Mouse (Mus musculus): ENCODE results near the gene Lrp5. TPM values are rescaled to one million over a fixed set of nuclear protein-coding genes. Genes with fewer than 3 reads are reported as not detected.

The Lrp5 gene
- polyA plus RNA-seq, 1 experiment from 2014 or later: 44.9 TPM

- TF ChIP-seq CTCF (IDR thresholded peaks at IDR 0.05): no peak
- ATAC-seq: no peak
- H3K27me3 ChIP-seq: no peaks in the 10 kb centered on the region
- in situ Hi-C loops (cut with MboI; ENCODE audit: low pct_unique_long_range_greater_than_20kb): no loop called here
- CTCF ChIA-PET: interaction anchor here (0.8 to 4.2 kb wide), 7 partner anchors 8 to 134 kb away, joined by 3 to 28 read pairs (median 4); partner anchors contain the start of gene 1810055G02Rik
- POLR2A ChIA-PET: interaction anchor here (0.5 to 1.0 kb wide), 2 partner anchors 16 to 103 kb away, joined by 3 read pairs; no protein-coding TSS in a partner anchor
- no peak for DNase-seq (ENCODE audit: low read depth, low spot score)
Observed at GRCm38 (mm10) chr19:3639561-3639960, 46.8 kb downstream of the Lrp5 start.

- POLR2A ChIA-PET: interaction anchor here (1.0 kb wide), 1 partner anchor 17 kb away, joined by 3 read pairs; no protein-coding TSS in a partner anchor
- H3K27me3 ChIP-seq: no peaks in the 10 kb centered on the region
- CTCF ChIA-PET: interaction anchor here (0.8 to 4.2 kb wide), 13 partner anchors 8 to 135 kb away, joined by 3 to 28 read pairs (median 3); partner anchors contain the start of gene 1810055G02Rik
- ATAC-seq (peak; percentile 77), DNase-seq (ENCODE audit: low read depth, low spot score) (peak; percentile 86)
- in situ Hi-C loops (cut with MboI; ENCODE audit: low pct_unique_long_range_greater_than_20kb): no loop called here
- no peak for TF ChIP-seq CTCF (IDR thresholded peaks at IDR 0.05)
Observed at GRCm38 (mm10) chr19:3638698-3639097, 47.7 kb downstream of the Lrp5 start.

- ATAC-seq (no peak), DNase-seq (ENCODE audit: low read depth, low spot score) (no peak)
- ChIA-PET POLR2A (interaction anchor here (2.2 kb wide), 1 partner anchor 21 kb away, joined by 4 read pairs; no protein-coding TSS in a partner anchor), CTCF (interaction anchor here (1.7 kb wide), 1 partner anchor 8 kb away, joined by 5 read pairs; no protein-coding TSS in a partner anchor)
- in situ Hi-C loops (cut with MboI; ENCODE audit: low pct_unique_long_range_greater_than_20kb): no loop called here
- TF ChIP-seq CTCF (IDR thresholded peaks at IDR 0.05): no peak
- H3K27me3 ChIP-seq: no peaks in the 10 kb centered on the region
Observed at GRCm38 (mm10) chr19:3632018-3632417, 54.3 kb downstream of the Lrp5 start.

- ChIA-PET CTCF (no interaction called here), POLR2A (interaction anchor here (0.9 to 2.2 kb wide), 2 partner anchors 9 to 22 kb away, joined by 3 to 4 read pairs; no protein-coding TSS in a partner anchor)
- in situ Hi-C loops (cut with MboI; ENCODE audit: low pct_unique_long_range_greater_than_20kb): no loop called here
- no peaks in the 10 kb centered on the region for H3K27me3 ChIP-seq
- ATAC-seq (no peak), DNase-seq (ENCODE audit: low read depth, low spot score) (no peak)
- TF ChIP-seq CTCF (IDR thresholded peaks at IDR 0.05): no peak
Observed at GRCm38 (mm10) chr19:3631431-3631830, 54.9 kb downstream of the Lrp5 start.

GRCm38 (mm10) chr19:3630486-3630885 lies 55.9 kb downstream of the Lrp5 start:
- DNase-seq (ENCODE audit: low read depth, low spot score) (no peak), ATAC-seq (no peak)
- H3K27me3 ChIP-seq: no peaks in the 10 kb centered on the region
- POLR2A ChIA-PET: interaction anchor here (0.9 kb wide), 1 partner anchor 8 kb away, joined by 3 read pairs; no protein-coding TSS in a partner anchor
- in situ Hi-C loops (cut with MboI; ENCODE audit: low pct_unique_long_range_greater_than_20kb): no loop called here
- CTCF ChIA-PET: no interaction called here
- TF ChIP-seq CTCF (IDR thresholded peaks at IDR 0.05): no peak

- ChIA-PET POLR2A (no interaction called here), CTCF (interaction anchor here (0.8 to 1.2 kb wide), 2 partner anchors 9 to 69 kb away, joined by 3 read pairs; no protein-coding TSS in a partner anchor)
- ATAC-seq: no peak
- DNase-seq (ENCODE audit: low read depth, low spot score): no peak
- TF ChIP-seq CTCF (IDR thresholded peaks at IDR 0.05): no peak
- H3K27me3 ChIP-seq: no peaks in the 10 kb centered on the region
- in situ Hi-C loops (cut with MboI; ENCODE audit: low pct_unique_long_range_greater_than_20kb): no loop called here
Observed at GRCm38 (mm10) chr19:3630027-3630426, 56.3 kb downstream of the Lrp5 start.

GRCm38 (mm10) chr19:3628223-3628622 lies 58.1 kb downstream of the Lrp5 start:
- no peaks in the 10 kb centered on the region for H3K27me3 ChIP-seq
- in situ Hi-C loops (cut with MboI; ENCODE audit: low pct_unique_long_range_greater_than_20kb): no loop called here
- TF ChIP-seq CTCF (IDR thresholded peaks at IDR 0.05): no peak
- ATAC-seq (no peak), DNase-seq (ENCODE audit: low read depth, low spot score) (no peak)
- ChIA-PET POLR2A (no interaction called here), CTCF (no interaction called here)

- no peak for ATAC-seq
- DNase-seq (ENCODE audit: low read depth, low spot score): no peak
- ChIA-PET CTCF (interaction anchor here (0.9 to 4.6 kb wide), 11 partner anchors 8 to 93 kb away, joined by 3 to 28 read pairs (median 5); no protein-coding TSS in a partner anchor), POLR2A (interaction anchor here (1.3 kb wide), 1 partner anchor 20 kb away, joined by 3 read pairs; no protein-coding TSS in a partner anchor)
- no peak for TF ChIP-seq CTCF (IDR thresholded peaks at IDR 0.05)
- in situ Hi-C loops (cut with MboI; ENCODE audit: low pct_unique_long_range_greater_than_20kb): no loop called here
- H3K27me3 ChIP-seq: no peaks in the 10 kb centered on the region
Observed at GRCm38 (mm10) chr19:3625111-3625510, 61.3 kb downstream of the Lrp5 start.

- no peaks in the 10 kb centered on the region for H3K27me3 ChIP-seq
- POLR2A ChIA-PET: interaction anchor here (1.0 to 1.3 kb wide), 2 partner anchors 11 to 61 kb away, joined by 4 to 11 read pairs; no protein-coding TSS in a partner anchor
- in situ Hi-C loops (cut with MboI; ENCODE audit: low pct_unique_long_range_greater_than_20kb): loop anchor here (5.0 kb wide), 1 partner anchor 83 kb away; the partner anchor contains the start of gene 1810055G02Rik
- CTCF ChIA-PET: interaction anchor here (0.7 to 4.6 kb wide), 20 partner anchors 9 to 150 kb away, joined by 3 to 28 read pairs (median 4); no protein-coding TSS in a partner anchor
- TF ChIP-seq CTCF (IDR thresholded peaks at IDR 0.05): peak; percentile 87
- DNase-seq (ENCODE audit: low read depth, low spot score): no peak
- ATAC-seq: no peak
Observed at GRCm38 (mm10) chr19:3623824-3624223, 62.5 kb downstream of the Lrp5 start.

- H3K27me3 ChIP-seq: no peaks in the 10 kb centered on the region
- CTCF ChIA-PET: interaction anchor here (0.9 to 4.6 kb wide), 16 partner anchors 9 to 112 kb away, joined by 3 to 28 read pairs (median 5); no protein-coding TSS in a partner anchor
- TF ChIP-seq CTCF (IDR thresholded peaks at IDR 0.05): no peak
- in situ Hi-C loops (cut with MboI; ENCODE audit: low pct_unique_long_range_greater_than_20kb): loop anchor here (5.0 kb wide), 1 partner anchor 84 kb away; the partner anchor contains the start of gene 1810055G02Rik
- POLR2A ChIA-PET: interaction anchor here (0.9 to 1.3 kb wide), 4 partner anchors 8 to 77 kb away, joined by 3 to 11 read pairs (median 4); no protein-coding TSS in a partner anchor
- ATAC-seq (no peak), DNase-seq (ENCODE audit: low read depth, low spot score) (no peak)
Observed at GRCm38 (mm10) chr19:3623294-3623693, 63.1 kb downstream of the Lrp5 start.

GRCm38 (mm10) chr19:3620871-3621270 lies 65.5 kb downstream of the Lrp5 start:
- ATAC-seq (no peak), DNase-seq (ENCODE audit: low read depth, low spot score) (no peak)
- no peaks in the 10 kb centered on the region for H3K27me3 ChIP-seq
- TF ChIP-seq CTCF (IDR thresholded peaks at IDR 0.05): no peak
- POLR2A ChIA-PET: no interaction called here
- CTCF ChIA-PET: interaction anchor here (1.8 kb wide), 1 partner anchor 44 kb away, joined by 4 read pairs; no protein-coding TSS in a partner anchor
- in situ Hi-C loops (cut with MboI; ENCODE audit: low pct_unique_long_range_greater_than_20kb): loop anchor here (5.0 kb wide), 1 partner anchor 86 kb away; the partner anchor contains the start of gene 1810055G02Rik
